Mouse (Mus musculus): Measurements from ENCODE around the gene Limch1.
A peak's percentile ranks its signal among the peaks of the same experiment; 100 is the strongest.

Gene Limch1

DNA sequence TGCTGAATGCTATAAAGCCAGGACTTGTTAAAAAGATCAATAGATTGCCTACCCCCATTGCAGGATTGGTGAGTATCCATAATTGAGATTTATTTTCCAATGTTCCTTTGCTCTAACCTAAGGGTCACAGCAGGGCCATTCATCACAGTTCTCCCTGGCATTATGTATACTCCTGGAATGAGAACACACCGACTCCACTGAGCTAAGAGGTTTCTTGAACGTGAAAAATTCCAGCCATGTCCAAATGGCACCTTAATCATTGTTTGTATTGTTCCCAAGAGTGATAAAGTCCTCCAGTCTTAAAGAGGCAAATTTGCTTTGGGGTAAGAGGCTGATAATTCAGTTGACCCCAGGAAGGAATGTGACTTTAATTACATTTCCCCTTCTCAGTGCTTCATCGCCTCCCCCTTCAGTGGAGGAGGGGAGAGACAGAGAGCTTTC is 136.3 kb downstream of the Limch1 start:
- no peak for DNase-seq (ENCODE audit: low read depth)

DNA sequence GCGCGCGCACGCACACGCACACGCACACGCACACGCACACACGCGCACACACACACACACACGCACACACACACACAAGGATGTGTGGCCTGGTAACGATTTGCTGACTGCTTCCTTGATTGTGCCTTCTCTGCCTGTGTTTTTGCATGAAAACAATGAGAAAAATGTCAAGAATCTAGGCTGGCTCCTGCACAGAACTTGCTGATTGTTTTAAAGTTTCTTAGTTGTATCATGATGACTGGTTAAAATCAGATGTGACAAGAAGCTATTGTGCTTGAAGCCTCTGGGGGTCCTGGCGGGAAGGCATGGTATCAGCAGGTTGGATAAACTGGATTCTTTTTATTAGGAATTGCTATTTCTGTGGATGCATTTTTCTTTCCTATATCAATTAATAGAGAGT is 137.1 kb downstream of the Limch1 start:
- no peak for DNase-seq (ENCODE audit: low read depth)

DNA sequence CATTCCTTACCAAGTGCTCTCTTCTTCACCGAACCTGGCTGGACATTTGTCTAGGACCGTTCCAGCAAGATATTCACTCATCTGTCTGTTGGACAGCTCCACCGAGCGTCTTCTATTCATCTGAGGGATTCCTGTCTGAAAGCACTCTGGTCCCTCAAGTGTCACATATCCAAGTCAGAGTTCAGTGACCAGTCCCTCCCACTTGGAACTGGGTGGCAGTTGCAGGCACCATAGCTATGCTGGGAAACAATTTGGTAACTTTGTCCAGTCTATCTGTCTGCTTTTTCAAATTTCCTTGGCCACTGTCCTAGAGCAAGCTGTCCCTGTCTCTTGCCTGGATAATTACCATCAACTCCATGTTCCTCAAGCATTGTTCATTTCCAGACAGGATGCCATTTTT is 138.9 kb downstream of the Limch1 start:
- DNase-seq (ENCODE audit: low read depth): no peak

DNA sequence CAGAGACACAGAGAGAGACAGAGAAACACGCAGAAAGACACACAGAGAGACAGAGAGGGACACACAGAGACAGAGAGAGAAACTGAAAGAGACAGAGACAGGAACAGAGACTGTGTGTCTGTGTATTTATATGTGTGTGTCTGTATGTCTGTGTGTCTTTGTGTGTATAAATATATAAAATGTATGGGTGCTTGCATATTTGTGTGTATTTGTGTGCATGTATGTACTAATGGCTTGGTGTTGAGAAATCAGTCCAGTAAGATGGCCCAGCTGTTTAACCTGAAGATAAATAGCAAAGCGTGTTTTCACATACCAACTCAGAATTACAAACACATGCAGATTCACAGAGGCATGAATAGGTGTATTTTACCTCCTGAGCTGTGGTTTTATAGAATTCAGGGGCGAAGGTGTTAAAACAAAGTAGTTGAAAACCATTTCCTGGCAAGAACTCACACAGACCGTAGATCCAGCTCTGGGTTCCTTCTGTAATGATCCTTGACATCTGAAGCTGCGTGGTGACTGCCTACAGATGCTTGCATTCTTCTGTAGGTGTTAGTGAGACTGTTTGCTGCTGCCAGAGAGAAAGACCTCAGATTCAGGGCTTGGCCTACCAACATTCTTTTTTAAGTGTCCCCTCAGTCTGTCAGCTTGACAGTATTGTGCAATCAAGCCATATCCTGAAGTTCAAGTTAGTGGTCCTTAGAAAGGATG is 140.9 kb downstream of the Limch1 start:
- DNase-seq (ENCODE audit: low read depth): no peak

GRCm38 (mm10) chr5:66888061-66888460 is 142.4 kb downstream of the Limch1 start:
- DNase-seq (ENCODE audit: low read depth): no peak

- no peak for DNase-seq (ENCODE audit: low read depth)
These were observed 143.7 kb downstream of the Limch1 start for GRCm38 (mm10) chr5:66889337-66889736.

DNA sequence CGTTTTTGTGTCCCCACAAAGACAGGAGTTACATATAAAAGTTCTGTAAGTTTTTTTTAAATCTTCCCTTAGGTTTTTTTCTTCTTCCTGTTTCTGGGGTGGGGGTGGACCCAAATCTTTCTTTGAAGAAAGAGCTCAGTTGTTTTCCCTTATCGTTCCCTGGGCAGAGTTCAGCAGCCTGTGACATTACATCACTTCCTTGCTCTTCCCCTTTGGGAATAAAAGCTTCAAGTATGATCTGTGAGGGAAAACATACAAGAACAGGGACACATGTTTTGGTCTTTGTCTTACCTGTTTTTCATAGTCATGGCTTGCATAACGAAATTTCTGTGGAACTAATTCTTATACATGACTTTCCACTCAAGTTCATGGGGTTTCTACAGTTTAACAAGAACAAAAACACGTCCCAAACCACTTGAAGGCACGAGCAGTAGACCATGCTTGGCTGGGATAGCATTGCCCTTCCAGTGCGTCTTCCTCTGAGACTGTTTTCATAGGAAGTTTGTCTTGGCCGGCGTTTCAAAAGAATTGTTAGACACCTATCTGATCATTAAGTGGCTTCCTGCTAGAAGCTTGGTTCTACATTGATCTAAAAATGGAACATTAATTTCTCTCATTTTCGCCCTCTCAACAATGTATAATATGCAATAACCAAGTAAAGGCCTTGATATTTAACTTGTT is 150.0 kb downstream of the Limch1 start:
- DNase-seq (ENCODE audit: low read depth): no peak

DNA sequence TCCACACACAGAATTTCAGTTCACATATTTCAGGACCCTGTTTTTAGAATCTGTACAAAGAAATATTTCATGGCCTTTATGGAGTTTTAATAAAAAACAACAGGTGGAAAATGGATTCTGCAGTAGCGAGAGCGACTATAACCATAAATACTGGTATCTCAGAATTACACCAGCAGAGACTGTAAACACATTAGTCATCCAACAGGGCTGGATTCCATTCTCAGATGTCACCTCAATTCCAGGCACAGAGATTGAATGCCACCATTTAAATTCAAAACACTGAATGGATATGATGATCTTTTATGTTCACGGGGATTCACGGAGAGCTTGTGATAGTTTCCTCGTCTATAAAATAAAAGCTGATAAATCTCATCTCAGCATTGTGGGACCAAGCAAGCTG is 152.0 kb downstream of the Limch1 start:
- no peak for DNase-seq (ENCODE audit: low read depth)

DNA sequence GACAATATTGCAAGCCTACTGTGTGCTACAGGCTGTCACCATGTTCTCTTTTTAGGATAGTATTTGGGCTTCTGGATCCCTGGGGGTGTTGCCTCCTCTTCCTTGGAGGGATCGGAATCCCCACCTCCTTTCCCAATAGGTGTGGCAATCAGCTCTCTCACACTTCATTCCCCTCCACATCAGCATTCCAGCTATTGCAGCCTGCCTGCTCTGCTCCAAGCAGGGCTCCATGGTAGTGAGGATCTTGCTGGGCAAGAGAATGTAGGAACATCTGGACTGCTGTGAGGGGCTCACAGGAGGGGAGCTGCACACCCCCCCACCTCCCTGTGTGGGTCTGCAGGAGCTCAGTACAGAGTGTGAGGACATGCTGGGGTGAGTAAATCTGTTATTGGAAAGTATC is 152.6 kb downstream of the Limch1 start:
- no peak for DNase-seq (ENCODE audit: low read depth)

GRCm38 (mm10) chr5:66898811-66899430 is 153.3 kb downstream of the Limch1 start:
- peak; percentile 15 for DNase-seq (ENCODE audit: low read depth)

DNA sequence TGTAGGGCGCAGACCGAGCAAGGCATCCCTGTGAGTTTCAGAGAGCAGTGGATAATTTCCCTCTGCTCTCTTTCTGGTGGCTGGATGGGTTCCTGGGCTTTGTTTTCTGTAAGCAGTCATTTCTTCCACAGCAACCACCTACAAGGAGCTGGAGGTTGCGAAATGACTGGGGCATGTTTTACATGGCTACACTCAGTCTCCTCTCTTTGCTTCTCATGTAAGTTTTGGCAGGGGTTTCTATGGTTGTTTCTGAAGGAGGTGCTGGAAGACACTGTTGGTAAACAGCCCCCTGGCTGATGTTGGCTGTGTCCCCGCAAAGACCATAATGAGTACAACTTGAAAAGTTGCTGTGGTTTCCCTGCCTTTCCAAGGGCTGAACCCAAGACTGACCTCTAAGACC is 155.5 kb downstream of the Limch1 start:
- DNase-seq (ENCODE audit: low read depth): peak; percentile 60

DNA sequence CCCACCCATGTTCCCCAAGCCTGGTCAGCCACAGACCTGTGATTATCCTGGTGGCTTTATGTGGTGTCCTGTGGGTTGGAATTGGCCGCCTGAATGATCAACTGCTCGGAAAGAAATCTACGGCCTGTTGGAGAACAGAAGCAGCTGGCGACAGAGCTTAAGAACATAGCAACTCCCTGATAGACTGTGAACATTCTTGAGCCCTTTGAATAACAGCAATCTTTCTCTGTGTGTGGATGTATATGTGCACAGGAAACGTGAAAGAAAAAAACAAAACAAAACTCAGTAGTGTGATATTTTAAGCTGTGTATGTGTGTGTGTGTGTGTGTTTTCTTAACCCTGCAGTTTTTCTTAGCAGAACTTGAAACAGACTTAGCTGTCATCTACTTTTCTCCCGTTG is 159.2 kb downstream of the Limch1 start:
- no peak for DNase-seq (ENCODE audit: low read depth)

GRCm38 (mm10) chr5:66908883-66909282 is 163.3 kb downstream of the Limch1 start:
- DNase-seq (ENCODE audit: low read depth): no peak

- DNase-seq (ENCODE audit: low read depth): no peak
These were observed 164.3 kb downstream of the Limch1 start for GRCm38 (mm10) chr5:66909962-66910361.

DNA sequence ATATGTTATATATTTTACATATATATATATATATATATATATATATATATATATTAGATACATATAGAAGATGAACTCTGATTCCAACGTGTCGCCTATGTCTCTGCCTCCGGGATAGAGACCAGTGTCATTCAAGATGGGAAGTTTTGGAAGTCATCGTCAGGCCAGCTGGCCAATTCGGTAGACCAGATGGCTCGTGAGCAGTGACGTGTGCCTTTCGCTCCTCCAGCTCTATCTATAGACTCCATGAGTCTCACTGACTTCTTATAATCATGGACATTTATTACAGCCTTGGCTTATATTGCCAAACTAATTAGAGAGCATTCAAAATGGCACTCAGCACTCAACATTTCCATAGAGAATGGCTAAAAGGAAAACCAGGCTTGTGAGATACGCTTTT is 165.0 kb downstream of the Limch1 start:
- DNase-seq (ENCODE audit: low read depth): no peak

DNA sequence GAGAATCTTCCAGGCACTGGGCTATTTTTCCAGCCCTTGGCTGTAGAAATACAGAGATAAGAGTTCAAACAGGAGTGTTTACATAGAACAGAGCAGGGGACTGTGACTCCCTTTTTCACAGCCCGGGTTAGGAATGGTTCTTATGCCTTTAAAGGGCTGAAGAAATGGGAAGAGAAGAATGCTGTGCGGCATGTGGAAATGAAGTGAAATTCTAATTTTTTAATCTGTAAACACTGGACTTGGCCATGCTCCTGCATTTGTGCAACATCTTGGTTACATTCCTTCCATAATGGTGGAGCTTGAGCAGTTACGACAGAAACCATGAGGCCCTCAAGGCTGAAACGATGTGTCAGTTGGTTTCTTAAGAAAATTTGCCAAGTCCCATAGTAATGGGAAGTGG is 165.4 kb downstream of the Limch1 start:
- peak; percentile 63 for DNase-seq (ENCODE audit: low read depth)

DNA sequence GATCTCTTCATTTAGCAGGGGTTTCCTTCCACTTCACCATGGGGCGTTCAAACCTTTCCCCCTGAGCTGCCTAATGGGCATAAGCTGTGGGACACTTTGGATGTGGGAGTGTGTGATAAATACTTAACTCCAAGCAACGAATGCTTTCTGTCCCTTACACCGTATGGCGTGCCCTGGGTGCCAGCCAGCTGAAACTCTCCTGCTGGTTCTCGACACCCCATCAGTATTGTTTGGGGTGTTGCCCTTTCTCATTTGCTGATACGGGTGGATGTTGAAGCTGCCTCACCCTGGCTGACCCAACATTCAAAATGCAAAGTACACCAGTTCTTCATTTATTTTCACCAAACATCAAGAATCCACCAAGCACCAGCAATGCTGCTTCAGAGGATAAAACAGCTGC is 168.2 kb downstream of the Limch1 start:
- no peak for DNase-seq (ENCODE audit: low read depth)

- DNase-seq (ENCODE audit: low read depth): no peak
These were observed 172.0 kb downstream of the Limch1 start for GRCm38 (mm10) chr5:66917353-66918315.

DNA sequence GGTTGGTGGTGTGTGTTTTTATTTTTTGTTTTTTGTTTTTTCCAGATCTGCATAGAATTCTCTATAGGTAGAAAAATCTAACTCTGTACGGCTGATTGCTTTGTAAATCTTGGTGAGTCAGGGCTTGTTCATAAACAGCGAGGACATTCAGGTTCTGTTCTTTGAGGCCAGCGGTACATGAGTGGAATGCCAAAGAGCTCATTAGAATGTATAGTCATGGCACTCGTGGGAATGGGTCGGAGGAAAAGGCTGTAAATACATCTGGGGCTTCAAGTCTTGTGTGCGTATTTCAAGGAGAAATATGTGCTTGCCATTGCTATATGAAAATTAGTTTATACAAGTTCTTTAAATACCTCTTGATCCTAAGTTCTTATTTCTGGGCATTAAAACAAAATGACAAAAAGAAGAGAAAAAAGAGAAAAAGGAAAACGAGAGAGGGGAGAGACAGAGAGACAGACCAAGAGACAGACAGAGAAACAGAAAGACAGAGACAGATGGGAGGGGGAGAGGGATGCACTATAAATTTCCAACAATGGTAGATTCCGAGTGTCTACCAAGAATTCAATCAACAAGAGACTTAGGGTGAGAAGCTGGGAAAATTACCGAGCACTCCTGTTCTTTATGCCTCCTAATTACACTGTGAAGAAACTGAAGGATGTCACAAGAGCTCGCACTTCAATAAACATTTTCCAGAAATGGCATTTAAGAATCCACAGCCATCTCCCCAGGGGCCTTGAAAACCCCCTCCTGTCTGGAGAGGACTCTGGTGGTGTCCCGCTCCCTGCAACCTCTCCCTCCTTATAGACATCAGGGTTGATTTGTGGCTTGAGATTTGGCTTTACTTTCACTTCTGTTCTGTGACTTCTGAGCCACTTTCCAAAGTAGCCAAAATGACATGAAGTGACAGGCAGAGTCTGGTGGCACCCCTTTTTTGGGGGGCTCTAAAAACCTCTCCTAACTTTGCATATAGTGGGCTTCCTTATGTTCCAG is 173.0 kb downstream of the Limch1 start:
- no peak for DNase-seq (ENCODE audit: low read depth)

DNA sequence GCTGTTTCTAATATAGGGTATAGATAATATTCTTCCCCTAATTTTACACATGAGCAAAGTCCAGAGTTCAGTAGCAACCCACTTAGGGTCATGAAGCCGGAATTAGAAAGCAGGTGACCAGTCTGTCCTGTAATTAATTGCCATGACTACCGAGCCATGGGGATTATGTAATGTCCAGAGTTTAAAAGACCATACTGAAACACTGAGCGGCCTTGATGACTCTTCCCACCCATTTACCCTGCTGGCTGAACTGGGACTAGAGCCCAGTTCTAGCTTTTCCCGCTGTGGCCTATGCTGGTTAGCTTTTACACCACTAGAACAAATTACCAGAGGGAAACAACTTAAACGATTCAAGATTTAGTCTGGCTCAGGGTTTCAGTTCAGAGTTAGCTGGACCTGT is 177.0 kb downstream of the Limch1 start:
- DNase-seq (ENCODE audit: low read depth): no peak

- no peak for DNase-seq (ENCODE audit: low read depth)
These were observed 183.7 kb downstream of the Limch1 start for GRCm38 (mm10) chr5:66929291-66929690.

Data from fibroblast of lung, adult 2 months (primary cell).